Mouse (Mus musculus) stomach, embryonic 16.5 days (tissue): ENCODE measurements at regions not wholly inside any gene's neighbourhood (a gene's known extent, or its start where the extent isn't known, plus 50 kb on each side); places are given as distances from the start of the nearest gene placed in this dataset.

ENCODE experiments used
- ATAC-seq: fragments of 200-750 bp; cut with Nextera tagmentation; 2 replicates; pipeline ENCODE4 v1.8.0; 2017; ENCODE audit warnings: moderate number of reproducible peaks, moderate TSS enrichment; ENCODE audit not compliant: insufficient read depth, low FRiP score
- H3K27ac ChIP-seq: fragments of 300-500 bp; sonication (generic); 2 replicates; pipeline ENCODE4 v1.5.1; 2014; ENCODE audit warnings: low read length
- H3K27me3 ChIP-seq: fragments of 300-500 bp; sonication (generic); 2 replicates; pipeline ENCODE4 v1.6.1; 2014; ENCODE audit warnings: low read length, control low read depth, mixed read lengths; ENCODE audit not compliant: control insufficient read depth, insufficient read depth
- H3K36me3 ChIP-seq: fragments of 300-500 bp; sonication (generic); 2 replicates; pipeline ENCODE4 v1.6.1; 2014; ENCODE audit warnings: low read length; ENCODE audit not compliant: control insufficient read depth, insufficient read depth
- H3K4me1 ChIP-seq: fragments of 300-500 bp; sonication (generic); 2 replicates; pipeline ENCODE4 v1.6.1; 2014; ENCODE audit warnings: low read length, control low read depth, mixed read lengths; ENCODE audit not compliant: control insufficient read depth, insufficient read depth
- H3K4me2 ChIP-seq: fragments of 300-500 bp; sonication (generic); 2 replicates; pipeline ENCODE4 v1.6.1; 2014; ENCODE audit warnings: low read depth, low read length, mixed read lengths
- H3K4me3 ChIP-seq: fragments of 300-500 bp; sonication (generic); replicated peaks from 2 replicates; pipeline ENCODE4 v1.5.1; 2014; ENCODE audit warnings: mild to moderate bottlenecking, low read length
- H3K9ac ChIP-seq: fragments of 300-500 bp; sonication (generic); 2 replicates; pipeline ENCODE4 v1.6.1; 2014; ENCODE audit warnings: low read length
- H3K9me3 ChIP-seq: fragments of 300-500 bp; sonication (generic); replicated peaks from 2 replicates; pipeline ENCODE4 v1.6.1; 2016; ENCODE audit warnings: low read length, control low read depth; ENCODE audit not compliant: control insufficient read depth
- WGBS: fragments of 180-500 bp; shearing (Covaris S2); extraction: QIAGEN DNeasy Blood & Tissue Kit; methylation state at CpG from one replicate; pipeline ENCODE4 v1.1.7; 2014; 5-methylcytosine and 5-hydroxymethylcytosine counted together

- Histone ChIP-seq H3K4me3 (no peak overlapping the region), H3K27ac (no peak overlapping the region), H3K9ac (no peak overlapping the region), H3K4me1 (0 out of 2 replicates have a peak, but pooled peaks cover 2% of the 10 kb centered on the region), H3K27me3 (no peaks in the 10 kb centered on the region), H3K36me3 (no peaks in the 10 kb centered on the region), H3K9me3 (no peaks in the 10 kb centered on the region), H3K4me2 (no peak overlapping the region)
- ATAC-seq, result no peak
Measured at GRCm38 (mm10) chr3:149270459-149270858, 280.1 kb upstream of the Adgrl2 start.

- Histone ChIP-seq H3K9me3 (no peaks in the 10 kb centered on the region), H3K9ac (no peak overlapping the region), H3K4me2 (no peak overlapping the region), H3K4me1 (no peaks in the 10 kb centered on the region), H3K36me3 (no peaks in the 10 kb centered on the region), H3K27ac (no peak overlapping the region), H3K4me3 (no peak overlapping the region), H3K27me3 (no peaks in the 10 kb centered on the region)
- no peak for ATAC-seq
- 59% methylated on average over 3 of the region's 3 CpGs for WGBS
Measured at GRCm38 (mm10) chr3:149262332-149262970, 272.1 kb upstream of the Adgrl2 start.

- ATAC-seq, result no peak
- WGBS, result 96% methylated on average over 6 of the region's 6 CpGs
- H3K9me3 ChIP-seq, result no peaks in the 10 kb centered on the region
- H3K27me3 ChIP-seq, result no peaks in the 10 kb centered on the region
- H3K4me3 ChIP-seq, result no peak overlapping the region
- H3K4me1 ChIP-seq, result peaks cover 3% of the 10 kb centered on the region; the same call in 1 of the 2 replicates
- no peaks in the 10 kb centered on the region for H3K36me3 ChIP-seq
- no peak overlapping the region for H3K27ac ChIP-seq
- H3K9ac ChIP-seq, result no peak overlapping the region
- no peak overlapping the region for H3K4me2 ChIP-seq
Measured at GRCm38 (mm10) chr3:149261764-149262163, 271.4 kb upstream of the Adgrl2 start.

- Histone ChIP-seq H3K27ac (no peak overlapping the region), H3K4me3 (no peak overlapping the region), H3K9me3 (no peaks in the 10 kb centered on the region), H3K36me3 (no peaks in the 10 kb centered on the region), H3K9ac (no peak overlapping the region), H3K4me2 (no peak overlapping the region), H3K4me1 (peaks cover 11% of the 10 kb centered on the region; the same call in 1 of the 2 replicates), H3K27me3 (no peaks in the 10 kb centered on the region)
- 89% methylated on average over 6 of the region's 6 CpGs for WGBS
- ATAC-seq, result no peak
Measured at GRCm38 (mm10) chr3:149258826-149259225, 268.5 kb upstream of the Adgrl2 start.

- Histone ChIP-seq H3K4me2 (peak overlapping the region; percentile 23; the same call in 1 of the 2 replicates), H3K27me3 (no peaks in the 10 kb centered on the region), H3K9me3 (no peaks in the 10 kb centered on the region), H3K4me1 (peaks cover 11% of the 10 kb centered on the region; the same call in 1 of the 2 replicates), H3K4me3 (no peak overlapping the region), H3K9ac (no peak overlapping the region), H3K27ac (no peak overlapping the region), H3K36me3 (no peaks in the 10 kb centered on the region)
- no peak for ATAC-seq
- 25% methylated on average over 9 of the region's 9 CpGs for WGBS
Measured at GRCm38 (mm10) chr3:149256891-149257290, 266.5 kb upstream of the Adgrl2 start.

- Histone ChIP-seq H3K27me3 (no peaks in the 10 kb centered on the region), H3K9me3 (no peaks in the 10 kb centered on the region), H3K4me1 (peaks cover 11% of the 10 kb centered on the region; the same call in 1 of the 2 replicates), H3K27ac (no peak overlapping the region), H3K9ac (no peak overlapping the region), H3K36me3 (no peaks in the 10 kb centered on the region), H3K4me2 (no peak overlapping the region), H3K4me3 (no peak overlapping the region)
- no peak for ATAC-seq
- WGBS, result 57% methylated on average over 6 of the region's 6 CpGs
Measured at GRCm38 (mm10) chr3:149253080-149253479, 262.7 kb upstream of the Adgrl2 start.

GRCm38 (mm10) chr3:149252144-149252543, 261.8 kb upstream of the Adgrl2 start:
- ATAC-seq, result no peak
- Histone ChIP-seq H3K27ac (no peak overlapping the region), H3K4me3 (no peak overlapping the region), H3K9ac (no peak overlapping the region), H3K4me2 (no peak overlapping the region), H3K4me1 (peaks cover 13% of the 10 kb centered on the region; the same call in 1 of the 2 replicates), H3K9me3 (no peaks in the 10 kb centered on the region), H3K27me3 (no peaks in the 10 kb centered on the region), H3K36me3 (no peaks in the 10 kb centered on the region)
- WGBS, result 66% methylated on average over 6 of the region's 6 CpGs

- no peak overlapping the region for H3K4me3 ChIP-seq
- no peaks in the 10 kb centered on the region for H3K9me3 ChIP-seq
- H3K36me3 ChIP-seq, result no peaks in the 10 kb centered on the region
- no peak overlapping the region for H3K27ac ChIP-seq
- WGBS, result 66% methylated on average over 6 of the region's 6 CpGs
- no peaks in the 10 kb centered on the region for H3K27me3 ChIP-seq
- H3K9ac ChIP-seq, result no peak overlapping the region
- H3K4me1 ChIP-seq, result peaks cover 4% of the 10 kb centered on the region; the same call in 1 of the 2 replicates
- ATAC-seq, result no peak
- no peak overlapping the region for H3K4me2 ChIP-seq
Measured at GRCm38 (mm10) chr3:149247626-149247987, 257.3 kb upstream of the Adgrl2 start.

GRCm38 (mm10) chr3:149246935-149247625, 256.7 kb upstream of the Adgrl2 start:
- no peak for ATAC-seq
- no peaks in the 10 kb centered on the region for H3K9me3 ChIP-seq
- whole genome bisulfite sequencing, result 57% methylated on average over 10 of the region's 10 CpGs
- H3K27me3 ChIP-seq, result no peaks in the 10 kb centered on the region
- no peaks in the 10 kb centered on the region for H3K36me3 ChIP-seq
- no peak overlapping the region for H3K9ac ChIP-seq
- H3K27ac ChIP-seq, result no peak overlapping the region
- H3K4me1 ChIP-seq, result peaks cover 4% of the 10 kb centered on the region; the same call in 1 of the 2 replicates
- no peak overlapping the region for H3K4me2 ChIP-seq
- H3K4me3 ChIP-seq, result no peak overlapping the region
